Mouse (Mus musculus) lung, embryonic 14.5 days (tissue): ENCODE results near the gene Igsf9. TPM values are rescaled to one million over a fixed set of nuclear protein-coding genes. Genes with fewer than 3 reads are reported as not detected.

Experiments
- ATAC-seq: fragments of 200-750 bp; cut with Nextera tagmentation; 2 replicates; pipeline ENCODE4 v1.8.0; 2017; ENCODE audit warnings: mild to moderate bottlenecking, moderate TSS enrichment, moderate library complexity; ENCODE audit not compliant: insufficient read depth
- DNase-seq: peaks from one replicate; pipeline ENCODE4 v3.0.0-alpha.2; 2015
- H3K27ac ChIP-seq: fragments of 300-500 bp; sonication (generic); 2 replicates; pipeline ENCODE4 v1.5.1; 2014; ENCODE audit warnings: low read depth, mild to moderate bottlenecking, moderate library complexity
- H3K27me3 ChIP-seq: fragments of 300-500 bp; sonication (generic); 2 replicates; pipeline ENCODE4 v1.6.1; 2014; ENCODE audit warnings: low read length, control low read depth; ENCODE audit not compliant: insufficient read depth
- H3K36me3 ChIP-seq: fragments of 300-500 bp; sonication (generic); 2 replicates; pipeline ENCODE4 v1.6.1; 2014; ENCODE audit warnings: control low read depth; ENCODE audit not compliant: insufficient read depth
- H3K4me1 ChIP-seq: fragments of 300-500 bp; sonication (generic); 2 replicates; pipeline ENCODE4 v1.6.1; 2014; ENCODE audit warnings: antibody characterized with exemption, control low read depth; ENCODE audit not compliant: insufficient read depth
- H3K4me2 ChIP-seq: fragments of 300-500 bp; sonication (generic); 2 replicates; pipeline ENCODE4 v1.6.1; 2014; ENCODE audit warnings: mild to moderate bottlenecking
- H3K4me3 ChIP-seq: fragments of 300-500 bp; sonication (generic); 2 replicates; pipeline ENCODE4 v1.5.1; 2014; ENCODE audit warnings: low read depth, low read length
- H3K9ac ChIP-seq: fragments of 300-500 bp; sonication (generic); 2 replicates; pipeline ENCODE4 v1.6.1; 2014
- H3K9me3 ChIP-seq: fragments of 300-500 bp; sonication (generic); 2 replicates; pipeline ENCODE4 v1.6.1; 2016; ENCODE audit warnings: low read depth, low read length, control low read depth
- CTCF ChIP-seq: IDR thresholded peaks from 2 replicates; pipeline ENCODE4 v1.5.1; 2016; ENCODE audit warnings: antibody characterized with exemption, low read depth
- WGBS: fragments of 180-500 bp; shearing (Covaris S2); extraction: QIAGEN DNeasy Blood & Tissue Kit; methylation state at CpG from one replicate; pipeline ENCODE4 v1.1.7; 2014; 5-methylcytosine and 5-hydroxymethylcytosine counted together
- polyA plus RNA-seq: library from polyadenylated mRNA; unstranded; fragments of >200 nt; fragmentation: Nextera tagmentation; extraction: Ambion mirVana; gene quantifications from 2 replicates; pipeline ENCODE4 v1.2.1, GENCODE M21; 2014

The Igsf9 gene
- polyA plus RNA-seq, 1 experiment from 2014 or later: 26.0 TPM

DNA sequence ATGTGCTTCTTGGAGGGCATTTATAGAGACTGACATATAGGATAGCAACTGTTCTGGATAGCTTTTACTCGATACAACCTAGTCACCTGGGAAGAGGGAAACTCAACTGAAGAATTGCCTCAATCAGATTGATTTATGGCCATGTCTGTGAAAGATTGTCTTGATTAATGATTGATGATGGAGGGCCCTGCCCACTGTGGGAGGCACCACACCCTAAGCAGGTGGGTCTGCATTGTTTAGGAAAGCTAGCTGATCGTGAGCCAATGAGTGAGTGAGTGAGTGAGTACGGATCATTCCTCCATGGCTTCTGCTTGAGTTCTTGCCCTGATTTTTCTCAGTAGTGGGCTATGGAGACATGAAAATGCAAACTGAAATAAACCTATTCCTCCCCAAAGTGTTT lies 41.1 kb upstream of the Igsf9 start:
- DNase-seq (no peak), ATAC-seq (no peak)
- 83% methylated on average over 3 of the region's 3 CpGs for WGBS
- H3K36me3 ChIP-seq: no peaks in the 10 kb centered on the region
- H3K4me3 ChIP-seq: no peak overlapping the region
- no peaks in the 10 kb centered on the region for H3K4me1 ChIP-seq
- H3K9me3 ChIP-seq: no peaks in the 10 kb centered on the region
- H3K27me3 ChIP-seq: no peaks in the 10 kb centered on the region
- H3K4me2 ChIP-seq: no peak overlapping the region
- no peak overlapping the region for H3K9ac ChIP-seq
- TF ChIP-seq CTCF: no peak
- no peak overlapping the region for H3K27ac ChIP-seq

DNA sequence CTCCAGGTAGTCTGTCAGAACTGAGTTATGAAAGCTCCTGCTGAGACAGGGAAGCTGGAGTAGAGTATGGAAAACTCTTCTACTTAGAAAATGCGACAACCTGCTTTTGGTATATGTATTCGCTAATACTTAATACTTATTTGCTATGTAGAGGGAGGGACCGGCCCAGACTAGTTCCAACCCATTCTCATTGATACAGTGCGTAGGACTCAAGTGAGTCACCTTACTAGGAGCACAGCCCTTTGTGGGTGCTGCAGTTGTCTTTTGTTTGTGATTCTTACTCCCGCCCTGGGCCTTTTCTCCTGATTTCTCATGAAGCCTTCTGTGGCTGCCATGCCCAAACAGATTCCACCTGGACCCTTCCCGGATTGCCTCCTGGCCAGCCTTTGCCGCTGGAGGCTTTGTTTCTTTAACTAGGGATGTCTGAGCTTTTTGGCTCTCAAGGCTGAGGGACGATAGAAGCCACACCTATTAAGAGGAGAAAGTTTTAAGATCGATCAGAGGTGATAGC lies 39.6 kb upstream of the Igsf9 start:
- H3K9ac ChIP-seq: no peak overlapping the region
- TF ChIP-seq CTCF: no peak
- DNase-seq: no peak
- H3K27me3 ChIP-seq: no peaks in the 10 kb centered on the region
- no peak for ATAC-seq
- WGBS: 79% methylated on average over 9 of the region's 9 CpGs
- H3K4me3 ChIP-seq: no peak overlapping the region
- no peaks in the 10 kb centered on the region for H3K4me1 ChIP-seq
- H3K27ac ChIP-seq: no peak overlapping the region
- no peaks in the 10 kb centered on the region for H3K36me3 ChIP-seq
- no peaks in the 10 kb centered on the region for H3K9me3 ChIP-seq
- no peak overlapping the region for H3K4me2 ChIP-seq

GRCm38 (mm10) chr1:172450226-172450625 lies 31.4 kb upstream of the Igsf9 start:
- Histone ChIP-seq H3K4me1 (no peaks in the 10 kb centered on the region), H3K4me3 (no peak overlapping the region), H3K27me3 (no peaks in the 10 kb centered on the region), H3K27ac (no peak overlapping the region), H3K9ac (no peak overlapping the region), H3K9me3 (no peaks in the 10 kb centered on the region), H3K4me2 (no peak overlapping the region), H3K36me3 (no peaks in the 10 kb centered on the region)
- no peak for ATAC-seq
- no peak for DNase-seq
- WGBS: 21% methylated on average over 2 of the region's 2 CpGs
- no peak for TF ChIP-seq CTCF

DNA sequence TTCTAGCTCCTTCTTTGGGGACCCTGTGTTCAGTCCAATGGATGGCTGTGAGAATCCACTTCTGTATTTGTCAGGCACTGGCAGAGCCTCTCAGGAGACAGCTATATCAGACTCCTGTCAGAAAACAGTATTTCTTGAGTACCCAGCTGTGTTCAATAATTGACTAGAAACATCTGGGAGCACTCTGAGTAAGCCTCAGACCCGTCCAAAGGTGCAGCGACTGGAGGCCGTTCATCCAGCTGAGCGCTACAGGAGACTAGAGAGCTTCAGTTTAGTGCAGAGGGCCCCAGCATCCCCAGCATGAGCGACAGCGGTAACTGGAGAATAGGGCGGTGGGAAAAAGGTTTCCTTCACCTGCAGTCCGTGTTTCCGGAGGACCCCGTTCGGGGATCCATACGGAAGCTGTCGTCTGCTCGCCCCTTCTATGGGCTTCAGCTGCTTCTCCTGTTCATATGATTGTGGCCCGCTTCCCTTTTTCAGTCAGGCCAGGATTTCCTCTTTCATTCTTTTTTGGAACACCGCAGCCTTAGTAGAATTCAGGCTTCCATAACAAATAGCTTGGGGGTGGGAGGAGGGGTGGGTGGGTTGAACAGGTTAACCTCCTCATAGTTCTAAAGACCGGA lies 30.6 kb upstream of the Igsf9 start:
- no peak for TF ChIP-seq CTCF
- no peaks in the 10 kb centered on the region for H3K4me1 ChIP-seq
- no peak overlapping the region for H3K27ac ChIP-seq
- no peak for ATAC-seq
- no peaks in the 10 kb centered on the region for H3K9me3 ChIP-seq
- H3K36me3 ChIP-seq: no peaks in the 10 kb centered on the region
- no peak overlapping the region for H3K4me3 ChIP-seq
- no peak overlapping the region for H3K4me2 ChIP-seq
- no peaks in the 10 kb centered on the region for H3K27me3 ChIP-seq
- no peak for DNase-seq
- 24% methylated on average over 17 of the region's 17 CpGs for WGBS
- H3K9ac ChIP-seq: no peak overlapping the region

DNA sequence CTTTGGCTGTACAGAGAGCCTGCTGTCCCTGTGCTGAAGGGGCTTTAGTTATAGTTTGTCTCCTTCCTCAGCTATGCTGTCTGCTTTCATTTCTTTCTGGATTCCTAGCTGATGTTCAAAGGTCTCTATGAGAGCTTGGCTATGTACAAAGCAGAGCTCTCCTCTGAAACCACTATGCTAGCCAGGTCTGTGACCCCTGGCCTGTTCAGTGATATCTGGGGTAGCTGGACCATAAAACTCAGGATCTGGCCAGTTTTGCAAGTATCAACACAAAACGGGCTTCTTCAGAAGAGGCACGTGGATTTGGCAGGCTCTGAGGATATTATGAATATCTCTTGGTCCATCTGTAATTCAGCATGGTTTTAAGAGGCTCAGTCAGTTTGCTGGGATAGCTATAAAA lies 28.7 kb upstream of the Igsf9 start:
- DNase-seq: no peak
- Histone ChIP-seq H3K9me3 (no peaks in the 10 kb centered on the region), H3K9ac (no peak overlapping the region), H3K36me3 (no peaks in the 10 kb centered on the region), H3K4me3 (no peak overlapping the region), H3K27me3 (no peaks in the 10 kb centered on the region), H3K27ac (no peak overlapping the region), H3K4me1 (no peaks in the 10 kb centered on the region), H3K4me2 (no peak overlapping the region)
- no peak for ATAC-seq
- TF ChIP-seq CTCF: no peak
- WGBS: 67% methylated on average over 2 of the region's 2 CpGs

GRCm38 (mm10) chr1:172453810-172454209 lies 27.8 kb upstream of the Igsf9 start:
- no peak for TF ChIP-seq CTCF
- Histone ChIP-seq H3K4me3 (no peak overlapping the region), H3K27ac (no peak overlapping the region), H3K36me3 (no peaks in the 10 kb centered on the region), H3K27me3 (no peaks in the 10 kb centered on the region), H3K9me3 (no peaks in the 10 kb centered on the region), H3K4me2 (no peak overlapping the region), H3K9ac (no peak overlapping the region), H3K4me1 (no peaks in the 10 kb centered on the region)
- ATAC-seq (no peak), DNase-seq (no peak)
- 98% methylated on average over 2 of the region's 2 CpGs for WGBS

DNA sequence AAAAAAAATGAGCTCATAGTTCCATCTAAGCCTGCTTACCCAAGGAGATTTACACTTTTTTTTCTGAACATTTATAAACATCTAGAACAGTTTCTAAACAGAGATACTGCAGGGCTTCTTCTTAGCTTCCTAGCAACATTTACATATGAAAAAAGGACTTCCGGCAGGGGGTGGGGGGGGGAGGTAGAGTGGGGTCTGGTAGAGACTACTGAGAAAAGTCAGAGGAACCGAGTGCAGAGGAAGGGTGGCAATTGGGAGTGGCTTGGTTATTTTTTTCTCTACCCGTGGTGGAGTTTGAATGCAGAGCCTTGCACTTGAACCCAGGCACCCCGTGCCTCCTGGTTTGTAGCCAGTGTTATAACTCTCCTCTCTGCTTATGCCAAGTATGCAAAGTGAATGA lies 26.2 kb upstream of the Igsf9 start:
- no peak for ATAC-seq
- WGBS: 21% methylated on average over 4 of the region's 4 CpGs

More for the DNA sequence above, 26.2 kb upstream of the Igsf9 start:
- H3K4me1 ChIP-seq: no peaks in the 10 kb centered on the region
- H3K27me3 ChIP-seq: no peaks in the 10 kb centered on the region
- no peak overlapping the region for H3K27ac ChIP-seq
- DNase-seq: no peak
- H3K4me2 ChIP-seq: no peak overlapping the region
- H3K4me3 ChIP-seq: no peak overlapping the region
- no peaks in the 10 kb centered on the region for H3K9me3 ChIP-seq
- H3K9ac ChIP-seq: no peak overlapping the region
- no peak for TF ChIP-seq CTCF
- no peaks in the 10 kb centered on the region for H3K36me3 ChIP-seq
